Mouse (Mus musculus): ENCODE results near the gene Fars2.

Gene Fars2

DNA sequence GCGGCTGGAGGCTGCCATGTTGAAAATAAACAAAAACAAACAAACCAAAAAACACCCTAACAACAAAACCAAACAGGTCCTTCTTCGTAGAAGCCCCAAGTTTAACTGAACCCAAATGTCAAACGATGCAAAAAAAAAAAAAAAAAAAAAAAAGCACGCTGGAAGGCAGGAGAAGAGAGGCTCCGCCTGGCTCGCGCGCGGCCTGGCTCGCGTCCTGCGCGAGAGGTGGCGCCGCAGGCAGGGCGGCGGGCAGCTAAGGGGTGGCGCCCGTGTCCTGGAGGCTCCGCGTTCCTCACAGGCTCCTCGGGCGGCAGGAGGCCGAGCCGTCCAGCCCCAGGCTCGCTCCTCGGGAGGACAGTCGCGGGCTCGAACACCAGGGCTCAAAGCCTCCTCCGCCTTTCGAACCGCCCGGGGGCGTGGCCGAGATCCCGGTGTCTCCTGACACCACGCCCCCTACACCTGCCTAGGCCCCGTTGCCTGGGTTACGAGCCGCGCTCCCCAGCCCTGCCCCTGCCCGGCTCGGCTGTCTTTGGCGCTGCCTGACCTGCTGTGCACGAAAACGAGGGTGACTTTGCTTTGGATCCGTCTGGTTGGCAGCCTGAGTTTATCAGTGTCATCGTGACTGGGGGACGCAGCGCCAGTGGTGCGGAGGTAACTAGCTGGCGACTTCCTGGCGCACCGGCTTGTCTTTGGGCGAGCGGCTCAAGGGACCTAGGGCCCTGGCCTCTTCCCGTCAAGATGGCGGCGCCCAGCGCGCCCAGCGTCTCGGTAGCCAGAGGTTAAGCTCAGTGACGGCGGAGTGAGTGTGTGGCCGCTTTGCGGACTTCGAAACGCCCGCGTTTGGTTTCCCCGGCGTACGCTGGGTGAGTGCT is at the start of gene Fars2, which contains the start of gene Lyrm4:
Fars2 (plus strand) TSS at position 270 of the 872 bp plus-strand sequence.
Lyrm4 (minus strand) TSS at position 384 of the 872 bp plus-strand sequence.
- peak; percentile 98 for DNase-seq

DNA sequence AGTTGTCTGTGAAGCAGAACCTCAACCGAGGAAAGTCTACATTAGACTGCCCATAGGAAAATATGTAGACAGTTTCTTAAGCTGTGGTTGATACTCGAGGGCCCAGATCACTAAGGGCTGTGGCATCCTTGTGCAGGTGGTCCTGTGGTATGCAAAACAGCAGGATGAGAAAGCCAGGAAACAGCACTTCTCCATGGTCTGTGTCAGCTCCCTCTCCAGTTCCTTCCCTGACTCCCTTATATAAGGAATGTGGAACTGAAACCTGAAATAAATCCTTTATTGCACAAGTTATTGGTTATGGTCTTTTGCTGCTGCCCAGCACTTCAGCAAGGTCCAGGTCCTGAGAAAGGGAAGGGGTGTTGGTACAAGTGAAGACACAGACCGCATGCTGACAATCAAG is 42.7 kb upstream of the Fars2 start:
- DNase-seq, result no peak

DNA sequence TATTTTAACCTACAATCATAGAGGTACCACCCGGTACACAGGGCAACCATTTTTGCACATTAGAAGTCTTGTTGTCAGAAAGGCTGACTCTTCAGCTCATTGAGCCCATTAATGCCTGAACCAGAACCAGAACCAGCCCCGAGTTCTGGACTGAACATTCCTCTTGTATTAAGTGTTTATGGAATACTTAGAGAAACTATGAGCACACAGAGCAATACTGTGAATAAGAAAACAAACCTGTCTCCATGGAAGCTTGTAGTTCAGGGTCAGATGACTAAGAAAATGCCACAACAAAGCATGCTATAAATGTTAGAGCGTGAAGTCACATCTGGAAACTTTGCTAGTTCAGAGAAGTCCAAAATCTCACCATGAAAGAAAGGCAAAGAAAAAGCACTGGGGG is 35.6 kb upstream of the Fars2 start:
- DNase-seq, result no peak

DNA sequence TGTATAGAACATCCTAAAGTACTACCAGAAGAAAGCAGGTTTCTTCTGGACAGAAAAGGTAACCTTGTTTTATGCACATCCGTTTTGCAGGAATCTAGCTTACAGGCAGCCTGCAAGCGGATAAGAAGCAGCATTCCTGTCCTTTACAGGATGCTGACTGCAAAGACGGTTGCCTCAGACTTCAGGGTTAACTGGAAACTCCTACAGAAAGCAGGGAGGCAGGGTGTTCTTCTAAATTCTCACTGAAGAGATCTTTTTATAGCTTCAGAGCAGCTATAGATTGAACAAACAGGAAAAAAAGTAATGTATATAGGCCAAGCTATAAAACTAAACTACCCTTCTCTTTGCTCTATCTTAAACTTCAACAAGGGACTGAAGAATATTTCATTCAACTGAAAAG is 32.5 kb upstream of the Fars2 start:
- DNase-seq, result no peak

DNA sequence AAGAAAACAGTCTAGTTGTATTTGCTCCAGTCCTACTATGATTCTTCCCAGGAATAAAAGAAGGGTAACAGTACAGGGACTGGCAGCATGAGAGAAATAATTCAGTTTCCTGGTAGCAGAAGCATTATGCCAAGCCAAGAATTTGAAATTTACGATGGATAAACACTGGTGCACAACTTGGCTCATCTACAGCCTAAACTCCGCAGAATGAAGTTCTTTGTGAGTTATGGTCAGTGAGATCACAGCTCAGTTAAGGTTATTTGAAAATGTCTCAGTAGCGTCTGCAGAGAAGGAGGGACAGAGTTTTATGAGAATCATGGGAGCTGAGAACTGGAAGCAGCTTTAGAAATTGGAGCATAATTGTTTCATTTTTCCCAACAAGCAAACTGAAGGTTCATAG is 31.2 kb upstream of the Fars2 start:
- no peak for DNase-seq

DNA sequence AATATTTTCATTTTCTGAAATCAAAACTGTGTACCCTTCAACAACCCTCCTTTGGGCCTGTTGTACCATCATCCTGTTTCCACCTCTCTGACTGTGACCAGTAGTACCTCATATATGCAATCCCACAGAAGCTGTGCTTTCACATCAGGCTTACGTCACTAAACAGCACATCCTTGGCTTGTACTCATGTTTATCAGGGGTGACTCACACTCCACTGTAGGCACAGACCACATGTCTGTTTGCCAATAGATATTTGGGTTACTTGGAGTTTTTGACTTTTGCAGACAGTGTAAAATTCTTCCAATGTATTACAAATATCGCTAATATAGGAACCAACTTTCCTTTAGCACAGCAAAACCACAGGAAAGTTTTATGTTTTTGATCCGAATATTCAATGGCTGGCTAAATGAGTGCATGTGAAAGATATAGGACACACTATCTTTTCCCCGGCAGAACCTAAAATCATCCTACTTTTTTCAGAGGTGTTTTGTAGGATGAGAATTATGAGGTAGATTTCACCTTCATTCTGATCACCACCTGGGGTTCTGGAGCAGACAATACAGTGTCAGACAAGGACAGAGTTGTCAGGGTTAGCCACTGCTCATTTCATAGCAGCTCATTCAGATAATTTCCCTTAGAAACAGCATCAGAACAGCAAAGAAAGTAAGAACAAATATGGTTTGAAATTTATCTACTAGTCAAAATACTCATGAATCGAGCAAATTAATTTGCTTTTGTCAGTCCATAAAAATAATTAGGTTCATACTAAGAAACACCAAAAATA is 30.4 kb upstream of the Fars2 start:
- DNase-seq, result no peak

DNA sequence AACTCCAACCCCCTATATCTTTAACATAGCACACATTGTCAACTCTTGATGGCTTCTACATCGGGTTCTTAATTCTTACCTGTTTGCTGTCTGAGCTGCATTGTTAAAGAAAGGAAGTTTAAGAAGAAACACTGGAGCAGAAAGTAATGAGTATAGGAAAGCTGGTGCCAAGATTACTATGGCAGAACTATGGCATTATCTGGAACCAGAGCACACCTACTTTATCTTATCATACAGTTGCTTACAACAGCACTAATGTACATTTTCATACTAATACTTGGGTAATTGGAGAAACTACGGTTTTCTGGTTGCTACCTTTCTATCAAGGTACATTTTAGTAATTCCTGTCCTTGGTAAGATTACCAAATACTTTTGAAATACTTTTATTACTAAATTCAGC is 29.8 kb upstream of the Fars2 start:
- DNase-seq, result no peak

DNA sequence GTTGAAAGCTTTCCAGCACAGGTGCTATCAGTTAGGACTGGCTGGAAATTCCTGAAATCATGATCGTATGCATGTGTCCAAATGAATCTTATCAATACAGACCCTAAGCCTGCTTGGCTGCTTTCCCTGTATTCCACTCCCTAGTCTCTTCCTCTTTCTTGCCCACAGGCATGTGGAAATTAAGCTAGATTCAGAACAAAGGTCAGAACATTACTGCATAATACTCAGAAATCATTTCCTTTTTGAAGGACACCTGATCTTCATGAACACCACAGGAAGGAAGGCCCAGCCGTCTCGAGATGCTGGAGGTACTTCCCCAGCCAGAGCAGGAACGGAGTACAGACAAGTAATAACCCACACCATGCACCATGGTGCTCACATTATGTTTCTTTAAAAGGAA is 29.0 kb upstream of the Fars2 start:
- no peak for DNase-seq

DNA sequence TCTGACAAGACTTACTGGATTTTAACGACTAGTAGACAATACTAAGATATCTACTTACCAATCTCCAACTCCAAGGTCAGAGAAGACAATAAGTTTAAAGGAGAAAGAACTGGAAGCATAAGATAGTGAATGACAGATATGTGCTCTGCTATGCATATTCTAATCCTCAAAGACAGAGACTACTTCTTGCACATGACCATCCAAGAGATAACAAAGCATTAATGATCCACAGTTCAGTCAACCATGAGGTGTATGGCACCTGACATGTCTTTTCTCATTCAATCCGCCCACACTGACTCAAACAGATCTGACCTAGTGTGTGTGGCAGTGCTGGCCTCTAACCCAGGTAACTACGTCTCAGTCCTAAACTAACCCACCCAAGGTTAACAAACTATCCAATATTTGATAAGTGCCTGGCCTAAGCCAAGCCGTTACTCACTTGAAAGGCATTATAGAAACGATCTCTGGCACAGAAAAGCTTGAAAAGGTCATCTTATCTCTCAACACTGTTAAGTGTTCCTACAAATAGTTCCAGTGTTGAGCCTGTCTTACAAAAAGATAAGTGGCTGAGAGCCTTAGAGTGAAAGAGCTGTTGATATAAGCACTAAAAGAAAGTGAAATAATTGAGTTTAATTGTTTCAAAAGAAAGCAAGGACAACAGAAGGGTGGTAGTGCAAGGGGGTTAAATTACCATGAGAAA is 20.4 kb upstream of the Fars2 start:
- DNase-seq, result no peak

DNA sequence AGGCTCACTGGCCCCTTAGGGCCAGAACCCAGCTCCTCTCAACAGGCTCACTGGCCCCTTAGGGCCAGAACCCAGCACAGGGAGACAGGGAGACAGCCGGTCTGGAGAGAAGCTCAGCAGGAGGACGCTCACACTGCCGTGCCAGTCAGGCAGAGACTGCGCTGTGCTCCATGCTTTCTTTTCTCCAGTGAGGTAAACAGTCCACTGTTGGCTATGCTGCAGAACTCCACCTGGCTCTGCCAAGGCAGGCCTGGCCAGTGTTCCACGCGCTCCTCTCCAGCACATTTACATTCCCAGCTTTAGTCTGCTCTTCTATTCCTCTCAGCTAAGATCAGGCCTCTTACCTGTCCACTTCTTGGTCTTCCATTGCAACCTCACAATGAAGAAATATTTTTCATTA is 11.6 kb upstream of the Fars2 start:
- DNase-seq, result no peak

DNA sequence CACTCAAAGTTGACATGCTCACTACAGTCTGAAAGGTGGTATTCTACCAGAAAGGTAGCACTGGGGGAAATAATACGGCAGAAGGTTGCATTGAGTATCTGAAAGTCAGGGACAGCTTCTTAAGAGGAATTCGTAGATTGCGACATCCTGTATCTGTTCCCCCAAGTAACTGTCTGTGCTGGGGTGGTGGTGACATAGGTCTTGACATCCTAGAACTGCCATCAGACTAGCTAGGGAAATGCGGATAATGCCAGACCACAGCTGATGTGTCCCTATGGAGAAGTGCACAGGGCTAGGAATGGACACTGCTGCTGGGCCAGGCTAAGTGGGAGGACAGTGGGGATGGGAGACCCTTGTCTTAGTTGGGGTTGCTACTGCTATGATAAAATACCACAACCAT is 8.7 kb upstream of the Fars2 start:
- no peak for DNase-seq

DNA sequence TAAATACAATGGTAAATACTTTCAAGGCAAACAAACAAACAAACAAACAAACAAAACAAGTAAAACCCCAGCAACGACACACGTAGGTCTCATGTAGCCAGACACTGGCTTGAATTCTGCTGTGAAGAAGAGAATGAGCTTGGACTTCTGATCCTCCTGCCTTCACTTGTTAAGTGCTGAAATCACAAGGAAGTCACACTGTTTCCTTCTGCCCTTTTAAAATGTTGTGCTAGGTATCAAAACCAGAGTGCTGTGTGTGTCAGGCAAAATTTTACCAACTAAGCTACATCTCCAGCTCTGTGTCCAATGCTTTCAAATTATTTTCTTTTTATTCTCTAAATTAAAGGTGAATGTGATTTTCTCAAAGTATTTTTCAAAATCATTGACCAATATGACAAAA is 5.9 kb upstream of the Fars2 start:
- DNase-seq, result no peak

DNA sequence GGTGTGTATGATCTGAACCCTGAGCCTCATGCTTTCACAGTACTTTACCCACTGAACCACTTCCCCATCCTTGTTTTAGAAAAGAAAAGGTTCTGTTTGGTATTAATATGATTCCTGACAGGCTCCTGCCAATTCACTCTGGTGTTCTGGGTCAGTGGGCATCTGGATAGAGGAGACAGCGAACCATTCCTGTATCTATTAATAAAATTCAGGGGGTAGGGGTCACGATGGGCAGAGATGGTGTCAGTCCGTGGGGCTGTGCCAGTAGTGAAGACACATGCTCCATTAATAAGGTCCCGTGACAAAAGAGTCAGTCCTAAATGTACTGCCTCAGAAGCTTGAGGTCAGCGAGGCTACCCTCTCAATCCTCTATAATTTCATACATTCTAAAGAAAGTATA is 4.0 kb upstream of the Fars2 start:
- no peak for DNase-seq

DNA sequence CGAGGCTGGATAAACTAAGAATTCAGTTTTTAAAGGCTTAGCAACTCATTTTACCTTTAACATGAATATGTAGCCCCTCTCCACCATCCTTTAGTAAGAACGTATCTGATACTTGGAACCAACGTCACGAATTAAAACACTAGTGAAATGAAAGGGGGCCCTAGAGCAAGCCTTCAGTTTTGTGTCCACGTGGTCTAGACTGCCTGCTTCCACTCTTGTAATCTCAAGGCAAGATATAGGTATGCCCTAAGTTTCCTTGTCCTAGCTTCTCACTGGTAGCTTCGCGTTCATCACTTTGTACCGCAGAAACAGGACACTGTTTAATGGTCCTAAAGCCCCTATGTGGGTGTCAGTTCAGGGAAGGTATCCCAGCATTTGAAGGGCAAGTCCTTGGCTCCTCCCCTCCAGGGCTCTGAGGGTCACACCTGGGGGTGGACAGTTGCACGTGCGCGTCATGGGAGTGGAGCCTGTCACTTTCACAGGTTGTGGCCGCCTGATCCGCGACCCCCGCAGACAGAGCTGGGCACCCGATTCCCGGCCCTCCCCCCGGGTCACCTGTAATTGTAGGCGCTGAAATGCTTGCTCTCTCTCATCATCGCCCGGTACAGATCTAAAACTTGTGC is 581 bp upstream of the Fars2 start:
- peak; percentile 41 for DNase-seq

DNA sequence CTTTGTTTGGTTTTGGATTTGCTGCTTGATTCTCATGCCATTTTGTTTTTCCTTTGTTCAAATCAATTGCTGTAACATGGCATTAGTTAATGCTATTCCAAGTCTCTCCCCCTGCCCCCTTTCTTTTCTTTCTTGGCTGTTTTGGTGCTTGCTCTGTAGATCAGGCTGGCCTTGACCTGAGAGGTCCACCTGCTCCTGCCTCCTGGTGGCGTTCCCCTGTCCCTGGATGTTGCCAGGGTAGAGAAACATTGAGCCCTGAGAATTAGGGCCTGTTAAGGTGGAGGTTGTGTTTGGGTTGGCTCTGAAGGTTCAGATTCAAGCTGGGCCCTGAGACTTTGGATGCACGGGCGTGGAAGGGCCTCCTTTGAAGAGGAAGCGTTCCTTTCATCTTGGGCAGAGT is 2.5 kb downstream of the Fars2 start:
- DNase-seq, result no peak

DNA sequence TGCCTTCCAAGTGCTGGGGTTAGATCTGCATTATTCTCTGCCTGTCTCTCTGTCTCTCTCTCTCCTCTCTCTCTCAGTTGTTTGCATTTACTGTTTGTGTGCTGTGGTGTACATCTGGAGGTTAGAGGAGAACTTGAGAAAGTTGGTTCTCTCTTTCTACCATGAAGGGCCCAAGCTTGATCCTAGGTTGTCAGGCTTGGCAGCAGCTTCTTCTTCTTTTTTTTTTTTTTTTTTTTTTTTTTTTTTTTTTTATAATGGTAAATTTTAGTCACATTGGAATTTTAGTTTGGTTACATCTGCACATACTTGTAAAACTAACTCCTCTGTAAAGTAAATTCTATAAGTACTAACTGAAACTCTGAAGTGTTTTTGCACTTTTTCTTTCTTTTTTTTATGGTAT is 3.4 kb downstream of the Fars2 start:
- DNase-seq, result no peak

DNA sequence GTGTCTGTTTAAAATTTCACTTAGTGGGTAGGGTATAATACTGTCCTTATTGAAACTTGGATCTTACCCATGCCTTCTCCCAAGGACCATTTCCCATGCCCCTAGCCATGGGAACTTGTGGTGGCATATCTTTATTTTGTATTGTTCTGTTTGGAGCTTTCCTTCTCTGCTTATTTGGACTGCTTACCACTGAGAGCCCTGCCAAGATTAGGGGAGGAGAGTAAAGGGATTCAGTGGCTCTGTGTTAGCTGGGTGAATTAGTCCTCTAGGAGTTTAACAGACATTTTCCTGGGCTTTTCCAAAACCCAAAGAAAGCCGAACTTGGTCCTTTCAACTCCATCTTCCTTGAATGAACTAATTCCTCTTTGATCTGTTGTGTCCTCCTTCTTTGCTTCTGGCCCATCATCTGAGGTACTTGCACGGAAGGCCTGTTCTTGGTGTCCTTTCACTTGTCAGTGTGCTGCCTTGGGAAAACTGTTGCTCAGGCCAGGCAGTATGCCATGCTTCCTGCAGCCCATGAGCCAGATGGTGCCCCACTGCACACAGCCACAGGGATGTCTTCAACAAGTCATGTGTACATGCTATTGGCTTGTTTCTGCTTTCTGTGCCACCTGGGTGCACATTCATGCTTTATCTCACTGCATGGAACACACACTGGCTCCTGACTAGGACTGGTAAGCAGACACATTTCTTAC is 12.3 kb downstream of the Fars2 start:
- DNase-seq, result no peak

DNA sequence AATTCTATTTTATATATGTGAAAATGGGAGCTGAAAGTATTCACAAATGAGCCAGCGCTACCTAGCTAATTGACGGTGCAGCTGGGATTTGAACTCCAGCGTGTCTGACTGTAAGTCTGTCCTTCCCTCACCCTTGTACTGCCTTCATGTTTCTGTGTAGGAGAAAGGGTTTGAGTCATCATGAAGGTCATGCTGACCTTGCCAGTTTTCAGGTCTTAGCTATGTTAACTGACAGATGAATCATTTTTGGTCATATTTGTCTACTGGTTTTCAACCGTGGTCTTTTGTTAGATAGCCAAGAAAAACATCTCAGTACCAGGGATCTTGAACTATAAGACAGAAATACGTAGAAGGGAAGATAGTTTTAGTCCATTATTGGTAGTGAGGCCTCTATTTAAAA is 14.2 kb downstream of the Fars2 start:
- DNase-seq, result no peak

DNA sequence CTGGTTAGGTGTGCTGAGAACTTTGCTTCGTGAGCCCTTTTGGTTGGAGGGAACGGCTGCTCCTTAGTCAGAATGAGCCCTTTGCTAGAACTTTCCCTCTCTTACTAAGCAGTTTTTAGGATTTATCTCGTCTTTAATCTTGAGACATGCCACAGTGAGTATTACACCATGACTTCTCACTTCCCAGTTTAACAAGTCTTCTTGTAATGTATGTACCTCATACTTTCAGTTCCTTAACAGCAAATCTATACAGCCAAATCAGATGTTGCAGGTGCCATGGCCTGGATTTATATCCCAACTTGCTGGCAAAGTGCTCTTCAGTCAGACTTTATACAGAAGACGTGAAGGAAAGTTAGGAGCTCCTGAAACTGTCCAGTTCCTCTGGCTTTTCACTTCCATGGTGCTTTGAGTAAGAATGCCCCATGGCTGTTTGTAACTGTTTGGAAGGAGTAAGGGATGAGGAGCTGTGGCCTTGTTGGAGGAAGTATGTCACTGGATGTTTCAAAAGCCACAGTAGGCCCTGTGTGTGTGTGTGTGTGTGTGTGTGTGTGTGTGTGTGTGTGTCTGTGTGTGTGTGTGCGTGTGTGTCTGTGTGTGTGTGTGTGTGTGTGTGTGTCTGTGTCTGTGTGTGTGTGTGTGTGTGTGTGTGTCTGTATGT is 14.9 kb downstream of the Fars2 start:
- DNase-seq, result no peak

DNA sequence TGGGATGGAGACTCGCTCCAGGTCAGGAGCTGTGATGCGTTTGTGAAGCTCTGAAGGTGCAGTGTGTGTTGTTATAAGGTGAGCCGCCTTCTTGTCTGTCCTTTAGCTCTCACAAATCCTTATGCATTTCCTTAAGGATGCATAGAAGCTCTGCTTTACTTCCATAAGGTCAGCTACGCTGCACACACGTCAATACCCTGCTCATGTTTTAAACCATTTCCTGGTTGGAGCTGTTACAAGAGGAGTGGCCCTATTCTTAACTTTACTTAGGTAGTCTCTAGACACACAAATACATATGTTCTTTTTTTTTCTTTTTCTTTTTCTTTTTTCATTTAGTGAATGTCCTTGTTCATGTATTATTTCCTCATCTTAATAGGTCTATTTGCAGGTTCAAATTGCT is 22.5 kb downstream of the Fars2 start:
- DNase-seq, result no peak

DNA sequence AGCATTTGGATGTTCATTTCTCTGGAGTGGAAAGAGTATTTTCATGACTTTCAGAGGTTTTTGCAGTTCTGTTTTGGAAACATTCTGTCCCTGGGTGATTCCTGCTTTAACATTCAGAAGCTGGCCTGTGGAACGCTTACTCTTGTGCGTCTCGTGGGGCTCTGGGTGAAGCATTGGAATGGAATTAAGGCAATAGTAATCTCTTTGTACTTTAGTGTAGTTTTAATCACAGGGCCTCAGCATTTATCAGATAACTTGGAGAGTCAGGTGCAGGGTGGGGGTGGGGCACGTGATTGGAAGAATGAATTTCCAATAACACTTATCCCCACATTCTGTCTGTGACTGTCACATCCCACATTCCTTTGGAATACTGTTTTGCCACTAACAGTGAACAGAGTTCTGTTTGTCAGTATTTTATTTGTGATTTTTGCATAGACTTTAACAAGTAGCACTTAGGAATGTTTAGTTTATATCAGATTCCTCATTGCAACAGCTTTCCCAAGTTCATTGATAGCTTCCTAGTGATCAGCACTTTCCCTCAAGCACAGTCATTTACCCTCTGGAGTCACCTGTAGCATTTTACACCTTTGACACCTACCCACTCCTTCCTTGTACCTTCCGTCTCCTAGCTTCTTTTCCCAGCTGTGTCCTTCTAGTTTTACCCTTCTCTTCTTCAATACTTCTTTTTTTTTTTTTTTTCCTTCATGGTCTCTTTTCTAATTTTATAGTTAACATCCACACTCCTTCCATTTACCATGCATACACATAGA is 23.2 kb downstream of the Fars2 start:
- DNase-seq, result no peak
